Mouse (Mus musculus) embryonic facial prominence, embryonic 15.5 days (tissue): ENCODE data around the gene Zdhhc3. TPM values are rescaled to one million over a fixed set of nuclear protein-coding genes. Genes with fewer than 3 reads are reported as not detected.
A peak's percentile ranks its signal among the peaks of the same experiment; 100 is the strongest.

Source experiments
- ATAC-seq: fragments of 200-750 bp; cut with Nextera tagmentation; 2 replicates; pipeline ENCODE4 v1.8.0; 2017; ENCODE audit warnings: low read depth, moderate TSS enrichment; ENCODE audit not compliant: insufficient number of reproducible peaks, low FRiP score, low TSS enrichment
- H3K27ac ChIP-seq: fragments of 300-500 bp; sonication (generic); replicated peaks from 2 replicates; pipeline ENCODE4 v1.5.1; 2015; ENCODE audit warnings: mild to moderate bottlenecking, inconsistent platforms
- H3K27me3 ChIP-seq: fragments of 300-500 bp; sonication (generic); 2 replicates; pipeline ENCODE4 v1.6.1; 2015; ENCODE audit warnings: inconsistent platforms
- H3K36me3 ChIP-seq: fragments of 300-500 bp; sonication (generic); 2 replicates; pipeline ENCODE4 v1.6.1; 2015; ENCODE audit warnings: mild to moderate bottlenecking, inconsistent platforms
- H3K4me1 ChIP-seq: fragments of 300-500 bp; sonication (generic); 2 replicates; pipeline ENCODE4 v1.6.1; 2015; ENCODE audit warnings: inconsistent platforms
- H3K4me2 ChIP-seq: fragments of 300-500 bp; sonication (generic); replicated peaks from 2 replicates; pipeline ENCODE4 v1.6.1; 2015; ENCODE audit warnings: mild to moderate bottlenecking, inconsistent platforms
- H3K4me3 ChIP-seq: fragments of 300-500 bp; sonication (generic); replicated peaks from 2 replicates; pipeline ENCODE4 v1.5.1; 2015; ENCODE audit warnings: mild to moderate bottlenecking, inconsistent platforms
- H3K9ac ChIP-seq: fragments of 300-500 bp; sonication (generic); 2 replicates; pipeline ENCODE4 v1.6.1; 2015; ENCODE audit warnings: inconsistent platforms
- H3K9me3 ChIP-seq: fragments of 300-500 bp; sonication (generic); replicated peaks from 2 replicates; pipeline ENCODE4 v1.6.1; 2016; ENCODE audit warnings: inconsistent platforms
- WGBS: fragments of 180-500 bp; shearing (Covaris S2); methylation state at CpG from one replicate; pipeline ENCODE4 v1.1.7; 2015; 5-methylcytosine and 5-hydroxymethylcytosine counted together
- polyA plus RNA-seq: library from polyadenylated mRNA; unstranded; fragments of >200 nt; fragmentation: Nextera tagmentation; extraction: Ambion mirVana; gene quantifications from 2 replicates; pipeline ENCODE4 v1.2.1, GENCODE M21; 2015

Gene Zdhhc3
- polyA plus RNA-seq, 1 experiment from 2014 or later: 78.9 TPM

DNA sequence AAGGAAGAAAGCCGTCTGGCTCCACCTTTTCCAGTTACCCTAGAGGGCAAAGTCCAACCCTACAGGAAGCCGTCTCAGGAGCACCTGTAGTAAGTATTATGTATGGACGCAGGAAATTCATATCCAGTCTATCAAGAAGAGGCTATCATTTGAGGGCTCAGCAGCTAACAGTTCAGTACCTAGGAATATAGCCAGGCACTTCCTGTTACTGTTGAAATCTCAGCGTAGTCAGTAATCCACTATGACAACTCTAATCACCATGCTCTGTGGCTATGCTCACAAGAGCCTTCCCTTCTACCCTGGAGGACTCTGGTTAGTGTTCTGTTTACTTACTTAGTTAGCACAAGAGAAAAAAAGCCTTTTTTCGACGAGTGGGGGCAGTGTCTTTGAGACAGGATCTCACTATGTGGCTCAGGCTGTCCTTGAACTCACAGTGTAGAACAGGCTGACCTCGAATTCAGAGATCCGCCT, 1.2 kb downstream of the Zdhhc3 start:
- H3K9me3 ChIP-seq: no peaks in the 10 kb centered on the region
- peaks cover 13% of the 10 kb centered on the region; the same call in 1 of the 2 replicates for H3K36me3 ChIP-seq
- H3K4me3 ChIP-seq: peak overlapping the region; percentile 95
- ATAC-seq: no peak
- peak overlapping the region; percentile 80 for H3K4me2 ChIP-seq
- H3K9ac ChIP-seq: peak overlapping the region; percentile 95
- H3K27ac ChIP-seq: no peak overlapping the region
- 51% methylated on average over 8 of the region's 8 CpGs for WGBS
- H3K4me1 ChIP-seq: peaks cover 21% of the 10 kb centered on the region
- no peaks in the 10 kb centered on the region for H3K27me3 ChIP-seq

GRCm38 (mm10) chr9:123109188-123109587, 3.8 kb downstream of the Zdhhc3 start:
- no peak overlapping the region for H3K4me3 ChIP-seq
- no peak overlapping the region for H3K27ac ChIP-seq
- H3K4me2 ChIP-seq: no peak overlapping the region
- H3K9ac ChIP-seq: no peak overlapping the region
- no peak for ATAC-seq
- H3K27me3 ChIP-seq: no peaks in the 10 kb centered on the region
- peaks cover 21% of the 10 kb centered on the region for H3K4me1 ChIP-seq
- no peaks in the 10 kb centered on the region for H3K9me3 ChIP-seq
- H3K36me3 ChIP-seq: peaks cover 8% of the 10 kb centered on the region; the same call in 1 of the 2 replicates
- WGBS: 81% methylated on average over 7 of the region's 7 CpGs

GRCm38 (mm10) chr9:123107186-123107585, 5.8 kb downstream of the Zdhhc3 start:
- Histone ChIP-seq H3K4me1 (peaks cover 11% of the 10 kb centered on the region), H3K36me3 (peaks cover 8% of the 10 kb centered on the region; the same call in 1 of the 2 replicates), H3K4me2 (no peak overlapping the region), H3K9ac (no peak overlapping the region), H3K27me3 (no peaks in the 10 kb centered on the region), H3K4me3 (no peak overlapping the region), H3K9me3 (no peaks in the 10 kb centered on the region), H3K27ac (no peak overlapping the region)
- no peak for ATAC-seq
- 87% methylated on average over 4 of the region's 4 CpGs for WGBS

GRCm38 (mm10) chr9:123104362-123104761, 8.6 kb downstream of the Zdhhc3 start:
- H3K36me3 ChIP-seq: peaks cover 25% of the 10 kb centered on the region
- H3K4me1 ChIP-seq: no peaks in the 10 kb centered on the region
- no peak overlapping the region for H3K4me2 ChIP-seq
- no peak overlapping the region for H3K4me3 ChIP-seq
- H3K9me3 ChIP-seq: no peaks in the 10 kb centered on the region
- 0 out of 2 replicates have a peak overlapping the region, but pooled peaks have one; percentile 7 for H3K27ac ChIP-seq
- no peak overlapping the region for H3K9ac ChIP-seq
- no peak for ATAC-seq
- H3K27me3 ChIP-seq: no peaks in the 10 kb centered on the region

DNA sequence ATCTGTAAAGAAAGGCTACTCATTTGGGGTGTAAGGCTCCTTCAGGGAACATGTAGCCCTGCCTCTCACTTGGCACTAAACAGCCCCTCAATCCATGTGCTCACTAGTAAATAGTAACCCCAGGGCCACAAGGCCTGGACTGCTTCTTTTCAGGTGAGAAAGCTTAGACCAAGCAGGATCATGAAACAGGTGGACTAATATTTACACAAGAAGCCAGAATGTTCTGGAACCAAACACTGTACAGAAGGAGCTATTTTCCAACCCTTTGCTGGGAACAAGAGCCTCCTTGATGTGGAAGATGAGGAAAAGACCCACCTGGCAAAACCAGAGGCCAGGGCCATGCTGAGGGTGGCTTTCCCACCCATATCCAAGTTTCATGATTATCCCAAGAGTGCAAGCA, 9.6 kb downstream of the Zdhhc3 start:
- no peak overlapping the region for H3K27ac ChIP-seq
- no peaks in the 10 kb centered on the region for H3K4me1 ChIP-seq
- H3K36me3 ChIP-seq: peaks cover 34% of the 10 kb centered on the region
- H3K4me2 ChIP-seq: no peak overlapping the region
- no peak overlapping the region for H3K9ac ChIP-seq
- no peaks in the 10 kb centered on the region for H3K27me3 ChIP-seq
- ATAC-seq: no peak
- H3K4me3 ChIP-seq: no peak overlapping the region
- no peaks in the 10 kb centered on the region for H3K9me3 ChIP-seq

DNA sequence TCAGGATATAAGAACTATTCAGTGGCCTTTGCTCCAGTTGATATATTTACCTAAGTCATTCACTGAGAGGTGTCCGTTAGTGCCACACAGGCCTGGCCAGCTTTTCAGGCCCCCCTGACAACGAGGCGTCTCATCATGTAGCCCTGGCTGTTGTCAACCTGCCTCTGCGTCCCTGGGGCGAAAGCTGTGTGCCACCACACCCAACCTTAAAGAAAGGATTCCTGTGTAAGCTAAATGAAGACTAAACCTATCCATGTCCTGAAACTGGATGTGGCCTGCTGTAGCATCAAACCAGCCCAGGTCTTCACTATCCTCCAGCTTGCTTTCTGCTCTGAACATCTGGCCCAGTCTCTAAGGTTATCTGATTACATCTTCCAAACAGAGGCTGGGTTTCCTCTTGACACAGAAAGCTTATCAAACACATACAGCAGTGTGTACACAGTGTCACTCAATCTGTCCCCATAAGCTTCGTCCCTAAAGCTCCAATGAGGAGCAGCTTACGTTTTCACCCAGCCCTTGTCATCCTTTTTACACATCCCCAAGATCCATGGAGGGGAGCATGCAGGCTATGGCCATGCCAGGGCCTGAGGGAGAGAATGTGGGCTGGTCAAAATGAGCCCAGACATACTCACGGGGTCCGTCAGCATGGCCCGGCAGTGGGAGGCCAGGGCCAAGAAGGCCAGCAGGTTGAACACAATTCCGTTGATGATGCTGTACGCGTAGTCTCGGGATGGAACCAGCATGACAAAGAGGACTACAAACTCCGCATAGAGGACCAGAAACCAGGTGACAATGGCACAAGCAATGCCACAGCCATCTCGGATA, 13.2 kb downstream of the Zdhhc3 start:
- no peak for ATAC-seq
- Histone ChIP-seq H3K4me1 (no peaks in the 10 kb centered on the region), H3K9me3 (no peaks in the 10 kb centered on the region), H3K36me3 (peaks cover 61% of the 10 kb centered on the region), H3K27ac (no peak overlapping the region), H3K4me3 (no peak overlapping the region), H3K4me2 (no peak overlapping the region), H3K27me3 (no peaks in the 10 kb centered on the region), H3K9ac (no peak overlapping the region)
- 91% methylated on average over 16 of the region's 16 CpGs for WGBS

DNA sequence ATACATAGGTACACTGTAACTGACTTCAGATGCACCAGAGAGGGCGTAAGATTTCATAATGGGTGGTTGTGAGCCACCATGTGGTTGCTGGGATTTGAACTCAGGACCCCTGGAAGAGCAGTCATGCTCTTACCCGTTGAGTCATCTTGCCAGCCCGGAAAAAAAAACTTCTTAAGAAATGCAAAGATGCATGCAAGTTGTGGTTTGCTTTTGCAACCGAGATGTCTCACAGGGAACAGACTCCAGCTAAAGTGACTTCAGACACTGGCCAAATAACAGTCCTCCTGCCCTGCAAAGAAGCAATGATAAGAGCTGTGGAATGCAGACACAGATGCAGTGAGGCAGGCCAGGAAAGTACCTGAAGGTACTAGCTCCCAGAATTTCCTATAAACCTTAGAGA, 22.2 kb downstream of the Zdhhc3 start:
- H3K4me1 ChIP-seq: no peaks in the 10 kb centered on the region
- H3K27ac ChIP-seq: no peak overlapping the region
- H3K4me2 ChIP-seq: no peak overlapping the region
- WGBS: 83% methylated on average over 4 of the region's 4 CpGs
- no peak for ATAC-seq
- H3K9me3 ChIP-seq: no peaks in the 10 kb centered on the region
- H3K27me3 ChIP-seq: no peaks in the 10 kb centered on the region
- no peak overlapping the region for H3K9ac ChIP-seq
- H3K4me3 ChIP-seq: no peak overlapping the region
- H3K36me3 ChIP-seq: peaks cover 64% of the 10 kb centered on the region

DNA sequence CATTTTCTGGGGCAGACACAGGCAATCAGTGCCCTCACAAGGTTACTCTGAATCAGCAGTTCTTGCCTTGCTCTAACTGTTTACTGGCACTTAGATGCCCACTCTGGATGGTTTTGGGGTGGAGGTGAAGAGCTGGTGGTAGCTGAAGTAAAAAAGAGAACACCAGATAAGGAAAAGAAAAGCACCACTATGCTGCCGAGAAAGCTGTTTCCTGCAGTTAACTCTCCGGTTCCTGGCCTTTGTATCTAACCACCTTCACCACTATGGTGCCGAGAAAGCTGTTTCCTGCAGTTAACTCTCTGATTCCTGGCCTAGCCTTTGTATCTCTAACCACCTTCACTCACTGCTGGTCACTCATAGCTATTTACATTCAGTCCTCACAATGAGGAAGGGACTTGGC, 25.4 kb downstream of the Zdhhc3 start:
- ATAC-seq: no peak
- WGBS: 73% methylated on average over 3 of the region's 3 CpGs
- peaks cover 74% of the 10 kb centered on the region for H3K36me3 ChIP-seq

GRCm38 (mm10) chr9:123085373-123085772, 27.6 kb downstream of the Zdhhc3 start:
- Histone ChIP-seq H3K27me3 (no peaks in the 10 kb centered on the region), H3K27ac (no peak overlapping the region), H3K36me3 (peaks cover 72% of the 10 kb centered on the region), H3K9me3 (no peaks in the 10 kb centered on the region), H3K4me3 (no peak overlapping the region), H3K9ac (no peak overlapping the region), H3K4me2 (no peak overlapping the region), H3K4me1 (no peaks in the 10 kb centered on the region)
- ATAC-seq: no peak
- 68% methylated on average over 1 of the region's 1 CpGs for WGBS

More for the DNA sequence above, 25.4 kb downstream of the Zdhhc3 start:
- no peaks in the 10 kb centered on the region for H3K27me3 ChIP-seq
- H3K4me1 ChIP-seq: no peaks in the 10 kb centered on the region
- no peak overlapping the region for H3K4me2 ChIP-seq
- no peak overlapping the region for H3K9ac ChIP-seq
- no peak overlapping the region for H3K27ac ChIP-seq
- no peaks in the 10 kb centered on the region for H3K9me3 ChIP-seq
- H3K4me3 ChIP-seq: no peak overlapping the region

DNA sequence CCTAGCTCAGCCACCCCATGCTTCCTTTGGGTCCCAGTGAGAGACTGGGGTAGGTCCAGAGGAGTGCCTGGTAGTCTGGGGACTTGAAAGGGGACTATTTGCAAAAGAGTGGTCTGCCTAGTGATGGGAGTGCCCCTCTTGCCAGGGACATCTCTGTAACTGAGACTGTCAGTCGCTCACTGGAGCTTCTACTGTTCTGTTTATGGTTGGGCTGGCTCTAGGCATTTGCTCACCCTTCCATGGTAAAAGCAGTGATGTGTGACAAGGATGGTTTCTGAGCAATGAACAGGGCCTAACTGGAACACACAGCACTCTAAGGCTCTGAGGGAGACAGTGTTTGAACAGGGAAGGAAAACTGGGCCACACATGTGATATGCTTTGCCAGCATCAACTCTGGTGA, 32.2 kb downstream of the Zdhhc3 start:
- Histone ChIP-seq H3K4me3 (no peak overlapping the region), H3K9me3 (no peaks in the 10 kb centered on the region), H3K36me3 (peaks cover 77% of the 10 kb centered on the region), H3K4me2 (no peak overlapping the region), H3K9ac (no peak overlapping the region), H3K4me1 (no peaks in the 10 kb centered on the region), H3K27me3 (no peaks in the 10 kb centered on the region), H3K27ac (no peak overlapping the region)
- WGBS: 76% methylated on average over 1 of the region's 1 CpGs
- ATAC-seq: no peak

DNA sequence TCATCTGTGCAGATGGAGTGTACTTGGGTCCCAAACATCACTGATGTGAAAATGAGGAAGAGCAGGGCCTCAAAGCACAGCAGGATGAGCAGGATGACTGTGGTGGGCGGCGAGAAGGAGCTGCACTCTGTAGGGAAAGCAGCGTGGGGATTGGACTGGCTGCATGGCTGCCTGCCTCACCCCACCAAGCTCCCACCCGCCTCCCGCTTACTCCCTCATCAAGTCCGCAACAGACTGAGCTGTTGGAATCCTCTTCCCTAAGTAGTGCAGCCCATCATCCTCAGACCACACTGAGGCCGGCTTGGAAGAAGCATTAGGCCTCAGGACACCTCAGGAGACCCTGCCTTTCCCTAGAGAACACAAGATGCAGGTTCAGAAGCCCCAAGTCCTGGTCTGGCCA, 32.6 kb downstream of the Zdhhc3 start:
- Histone ChIP-seq H3K9me3 (no peaks in the 10 kb centered on the region), H3K4me3 (no peak overlapping the region), H3K4me1 (no peaks in the 10 kb centered on the region), H3K4me2 (no peak overlapping the region), H3K27ac (no peak overlapping the region), H3K9ac (no peak overlapping the region), H3K27me3 (no peaks in the 10 kb centered on the region), H3K36me3 (peaks cover 77% of the 10 kb centered on the region)
- WGBS: 91% methylated on average over 7 of the region's 7 CpGs
- no peak for ATAC-seq

- WGBS: 87% methylated on average over 5 of the region's 5 CpGs
- no peak overlapping the region for H3K27ac ChIP-seq
- no peaks in the 10 kb centered on the region for H3K27me3 ChIP-seq
- ATAC-seq: no peak
- no peak overlapping the region for H3K4me3 ChIP-seq
- no peak overlapping the region for H3K9ac ChIP-seq
- no peaks in the 10 kb centered on the region for H3K9me3 ChIP-seq
- H3K4me1 ChIP-seq: no peaks in the 10 kb centered on the region
- peaks cover 76% of the 10 kb centered on the region for H3K36me3 ChIP-seq
- H3K4me2 ChIP-seq: no peak overlapping the region
Measured at GRCm38 (mm10) chr9:123079149-123079548, 33.9 kb downstream of the Zdhhc3 start.
